Comparison of ENCODE assay signal across 8 mouse cellular contexts in the genomic region with DNA sequence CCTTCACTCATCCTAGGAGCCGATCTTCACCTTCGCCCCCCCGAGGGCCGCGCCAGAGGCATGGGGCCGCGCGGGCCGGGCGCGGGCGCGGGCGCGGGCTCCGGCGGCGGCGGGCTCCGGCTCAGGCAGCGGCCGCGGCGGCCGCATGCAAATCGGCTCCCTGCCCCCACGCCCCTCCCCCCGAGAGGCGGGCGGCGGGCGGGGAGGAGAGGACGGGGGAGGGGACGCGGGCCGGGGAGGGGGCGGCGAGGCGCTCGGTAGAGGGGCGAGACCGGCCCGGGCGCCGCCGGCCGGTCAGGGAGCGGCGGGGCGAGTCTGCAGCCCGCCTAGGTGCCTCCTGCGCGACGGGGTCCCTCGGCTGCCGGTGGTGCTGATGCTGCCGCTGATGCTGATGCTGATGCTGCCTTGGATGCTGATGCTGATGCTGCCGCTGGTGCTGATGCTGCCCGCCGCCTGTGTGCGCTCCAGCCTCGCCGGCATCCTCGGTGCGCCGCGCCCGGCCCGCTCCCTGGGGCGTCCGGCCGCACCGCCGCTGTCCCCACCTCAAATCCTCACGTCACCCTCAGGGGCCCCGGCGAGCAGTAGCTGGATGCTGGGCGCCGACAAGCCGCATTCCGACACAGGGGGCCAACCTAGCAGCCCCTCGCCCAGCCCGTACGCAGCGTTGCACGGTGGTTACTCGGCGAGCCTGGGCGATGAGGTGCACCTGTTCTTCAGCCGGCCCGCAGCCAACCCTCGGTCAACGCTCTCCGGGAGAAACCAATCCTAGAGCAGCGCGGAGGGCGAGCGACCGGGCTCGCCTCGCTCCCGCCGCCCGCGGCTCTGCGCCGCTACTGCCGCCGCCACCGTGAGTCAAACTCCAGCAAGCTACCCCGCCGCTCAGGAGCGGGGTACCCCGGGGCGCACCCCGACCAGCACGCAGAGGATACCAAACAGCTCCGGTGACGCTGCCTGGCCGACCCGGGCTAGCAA. TPM values are rescaled to one million over a fixed set of nuclear protein-coding genes. Genes with fewer than 3 reads are reported as not detected.
DNase-seq lines count a peak whose midpoint lies in the region; ATAC-seq lines count a peak whose summit lies in the region.

A gene (minus strand): TSS at position 299 of the 972 bp plus-strand sequence.

- no peaks in the 10 kb centered on the region for H3K36me3 ChIP-seq in lung, embryonic 16.5 days (ENCODE audit: control insufficient read depth, insufficient read depth, low read length)
- H3K36me3 ChIP-seq in midbrain, embryonic 14.5 days (ENCODE audit: control insufficient read depth, insufficient read depth, low read length): no peaks in the 10 kb centered on the region

- peaks cover 8% of the 10 kb centered on the region for H3K4me1 ChIP-seq in lung, embryonic 16.5 days (replicated peaks; ENCODE audit: control insufficient read depth, insufficient read depth, low read length)
- peaks cover 6% of the 10 kb centered on the region; the same call in 1 of the 2 replicates for H3K4me1 ChIP-seq in midbrain, embryonic 14.5 days (ENCODE audit: control insufficient read depth, insufficient read depth, low read length)

- no peak for DNase-seq in lung, postnatal 10 days
- peak; percentile 83 for DNase-seq in cerebellum, adult 9-11 months
- DNase-seq in left cerebral cortex, adult 18-20 months (ENCODE audit: low spot score in 2 of 2): peak; percentile 61 to 72
- peak; percentile 86 for DNase-seq in midbrain, embryonic 14.5 days
- DNase-seq in c-Kit-positive CD71-positive TER-119-positive erythroid progenitor cells, embryonic 14.5 days (ENCODE audit: low spot score): no peak

- H3K27me3 ChIP-seq in lung, embryonic 16.5 days (ENCODE audit: control insufficient read depth, insufficient read depth, low read depth, low read length): peaks cover 57% of the 10 kb centered on the region
- 0 out of 2 replicates have a peak, but pooled peaks cover 9% of the 10 kb centered on the region for H3K27me3 ChIP-seq in midbrain, embryonic 14.5 days (ENCODE audit: control insufficient read depth, insufficient read depth, low read length)

- peak within 1 kb of the TSS; percentile 48 for H3K4me3 ChIP-seq in lung, embryonic 16.5 days (ENCODE audit: low read length)
- H3K4me3 ChIP-seq in midbrain, embryonic 14.5 days (replicated peaks; ENCODE audit: low read depth, low read length): peak within 1 kb of the TSS; percentile 75

- H3K9me3 ChIP-seq in lung, embryonic 16.5 days (ENCODE audit: control insufficient read depth, low read length): no peaks in the 10 kb centered on the region
- H3K9me3 ChIP-seq in midbrain, embryonic 14.5 days (ENCODE audit: control insufficient read depth, low read length): no peaks in the 10 kb centered on the region

- H3K4me2 ChIP-seq in lung, embryonic 16.5 days (ENCODE audit: low read depth, low read length): peak within 1 kb of the TSS; percentile 80
- peak within 1 kb of the TSS; percentile 73 for H3K4me2 ChIP-seq in midbrain, embryonic 14.5 days (ENCODE audit: low read length)

- H3K27ac ChIP-seq in lung, embryonic 16.5 days (ENCODE audit: low read length): no peak within 1 kb of the TSS
- H3K27ac ChIP-seq in midbrain, embryonic 14.5 days (replicated peaks; ENCODE audit: low read depth, low read length): peak within 1 kb of the TSS; percentile 95

- H3K9ac ChIP-seq in lung, embryonic 16.5 days (ENCODE audit: low read length): no peak within 1 kb of the TSS
- peak within 1 kb of the TSS; percentile 93 for H3K9ac ChIP-seq in midbrain, embryonic 14.5 days (replicated peaks; ENCODE audit: low read length)

- ATAC-seq in lung, embryonic 16.5 days (ENCODE audit: low read depth): peak; percentile 56; the same call in 1 of the 2 replicates
- ATAC-seq in frontal cortex, adult (ENCODE audit: low TSS enrichment): peak; percentile 48
- ATAC-seq in midbrain, embryonic 14.5 days (ENCODE audit: low FRiP score, low TSS enrichment): peak; percentile 80
- ATAC-seq in erythroid progenitor cell, adult 5-6 weeks (replicated peaks; ENCODE audit: low FRiP score, poor library complexity, severe bottlenecking): no peak

- WGBS in lung, embryonic 16.5 days: under 1% methylated on average over 59 of the region's 121 CpGs
- WGBS in midbrain, embryonic 14.5 days: under 1% methylated on average over 67 of the region's 121 CpGs

RNA-seq across cellular contexts. Expression of the gene that starts here (rescaled TPM):
- polyA plus RNA-seq in lung, embryonic 16.5 days (2015; fragmentation: Nextera tagmentation; extraction: Ambion mirVana): 0.04 TPM in 1 of 2 replicates, not detected in the other
- total RNA-seq in left cerebral cortex, adult 18-20 months (2021): 10 to 100 TPM; 59.2 to 60.6 TPM
- polyA plus RNA-seq in midbrain, embryonic 14.5 days (2014; fragmentation: Nextera tagmentation; extraction: Ambion mirVana): 13.1 and 14.7 TPM in 2 replicates
- total RNA-seq in erythroid progenitor cell, adult 5-6 weeks (2015; ENCODE audit: low replicate concordance): not detected in 2 replicates
- not detected in 2 replicates for total RNA-seq in erythroid progenitor cell, adult 5-6 weeks (2017; ENCODE audit: low replicate concordance)

Comparison
In these comparisons a context has a peak if more than half of its experiments do, and no peak if none do; other contexts are left out.
1. RNA of the gene that starts here (total RNA-seq): 59.2 to 60.6 TPM in left cerebral cortex, adult 18-20 months; not detected in erythroid progenitor cell, adult 5-6 weeks; every median in the first group is over 10 times any median in the second.
2. RNA of the gene that starts here (polyA plus RNA-seq): 13.1 to 14.7 TPM in midbrain, embryonic 14.5 days; 0.04 TPM in lung, embryonic 16.5 days; every median in the first group is over 10 times any median in the second.
3. Peak in ATAC-seq, H3K4me3 ChIP-seq and H3K4me2 ChIP-seq in lung, embryonic 16.5 days; RNA of the gene not detected or under 1 TPM.
4. DNase-seq: peak in cerebellum, adult 9-11 months (single experiment), left cerebral cortex, adult 18-20 months (2 of 2) and midbrain, embryonic 14.5 days (single experiment); none in lung, postnatal 10 days (single experiment) and c-Kit-positive CD71-positive TER-119-positive erythroid progenitor cells, embryonic 14.5 days (single experiment).